Mouse (Mus musculus): ENCODE results near the gene Zfp61.

Zfp61 gene

DNA sequence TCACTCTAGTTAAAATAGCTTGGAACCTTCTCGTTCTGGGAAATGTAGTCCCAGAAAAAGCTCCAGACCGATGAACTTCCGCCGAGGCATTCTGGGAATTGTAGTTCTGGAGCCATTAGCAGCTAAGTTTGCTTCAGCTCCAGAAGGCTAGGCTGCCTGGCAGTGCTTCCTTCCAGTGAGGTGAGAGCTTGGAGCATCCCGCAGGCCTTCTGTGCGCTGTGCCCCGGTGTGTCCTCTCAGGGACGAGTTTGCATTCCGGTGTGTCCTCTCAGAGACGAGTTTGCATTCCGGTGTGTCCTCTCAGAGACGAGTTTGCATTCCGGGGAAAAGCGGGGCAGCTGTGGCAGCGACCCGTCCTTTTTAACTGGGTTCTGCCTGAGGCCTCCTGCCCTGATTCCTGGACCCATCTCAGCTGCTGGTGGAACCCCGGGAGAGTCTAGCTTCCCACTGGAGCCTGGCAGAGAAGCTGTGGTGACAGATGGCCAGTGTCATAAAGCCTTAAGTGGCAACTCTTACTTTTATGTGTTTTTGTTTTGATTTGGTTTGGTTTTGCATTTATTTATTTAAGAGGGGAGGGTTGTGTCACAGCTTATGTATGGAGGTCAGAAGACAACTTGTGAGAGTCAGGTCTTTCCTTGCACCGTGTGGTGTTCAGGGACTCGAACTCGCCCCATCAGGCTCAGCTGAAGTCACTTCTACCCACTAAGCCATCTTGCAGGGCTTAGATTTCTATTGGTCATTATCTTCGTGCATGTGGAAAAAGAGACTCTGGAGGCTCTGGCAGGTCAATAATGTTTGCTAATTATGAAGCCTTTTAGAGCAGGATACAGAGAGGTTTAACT lies 46.2 kb downstream of the Zfp61 start, which contains the start of gene Zfp108:
TSS of gene Zfp108 (plus strand) at position 162 of the 842 bp plus-strand sequence.
- peak; percentile 85 to 88 for DNase-seq

- peak in 1 of 2 experiments; percentile 10 for DNase-seq
Measured at GRCm38 (mm10) chr7:24253779-24254615, 47.0 kb downstream of the Zfp61 start.

Data from cerebellum, postnatal 36 days (tissue).